Mouse (Mus musculus): ENCODE measurements around the gene Ndrg4. TPM values are rescaled to one million over a fixed set of nuclear protein-coding genes. Genes with fewer than 3 reads are reported as not detected.
"Not testable (repeated sequence)": the region's sequence is repeated elsewhere in the genome, so short reads cannot be mapped to it uniquely, and the experiment has no call there.

The Ndrg4 gene
- total RNA-seq (2022), result 1 to 10 TPM; 3.6 to 4.0 (median 3.9) TPM

DNA sequence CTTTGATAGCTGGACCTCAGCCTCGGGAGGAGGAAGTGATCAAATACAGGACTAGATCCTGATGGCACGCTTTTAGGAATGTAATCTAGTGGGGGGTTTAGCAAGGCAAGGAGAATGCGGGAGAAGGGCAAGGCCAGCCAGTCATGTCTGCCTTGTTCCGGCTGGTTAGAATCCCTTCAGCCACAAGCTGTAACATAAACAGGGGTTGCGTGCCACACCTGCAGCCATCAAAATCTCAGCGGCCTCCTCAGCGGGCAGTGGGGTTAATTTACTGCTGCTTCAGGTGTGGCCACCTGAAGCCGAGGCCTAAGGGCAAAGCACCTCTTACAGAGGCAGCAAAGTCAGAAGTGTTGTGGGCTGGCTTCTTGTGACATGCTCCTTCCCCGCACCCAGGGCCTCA lies at the start of gene Ndrg4:
TSS of gene Ndrg4 (plus strand) at position 350 of the 400 bp plus-strand sequence.
- no peak for DNase-seq (ENCODE audit: low spot score in 2 of 2)

DNA sequence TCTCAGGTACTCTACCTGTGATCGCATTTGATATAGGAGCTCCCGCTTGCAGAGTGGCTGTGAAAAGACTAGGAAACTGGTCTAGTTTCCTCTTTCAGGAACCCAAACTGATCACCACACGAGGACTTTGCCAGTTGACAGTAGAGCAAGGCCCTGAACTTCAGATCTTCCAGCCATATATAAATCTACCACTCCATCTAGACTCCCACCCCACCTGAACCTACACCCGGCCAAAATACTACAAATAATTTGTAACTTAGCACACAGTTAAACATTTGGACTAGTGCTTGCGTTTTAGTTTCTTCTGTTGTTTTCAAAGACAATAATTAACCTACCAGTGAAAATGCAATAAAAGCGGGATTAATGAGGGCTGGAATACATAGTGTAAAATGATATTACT lies 43.9 kb upstream of the Ndrg4 start:
- no peak for DNase-seq (ENCODE audit: low spot score in 2 of 2)

DNA sequence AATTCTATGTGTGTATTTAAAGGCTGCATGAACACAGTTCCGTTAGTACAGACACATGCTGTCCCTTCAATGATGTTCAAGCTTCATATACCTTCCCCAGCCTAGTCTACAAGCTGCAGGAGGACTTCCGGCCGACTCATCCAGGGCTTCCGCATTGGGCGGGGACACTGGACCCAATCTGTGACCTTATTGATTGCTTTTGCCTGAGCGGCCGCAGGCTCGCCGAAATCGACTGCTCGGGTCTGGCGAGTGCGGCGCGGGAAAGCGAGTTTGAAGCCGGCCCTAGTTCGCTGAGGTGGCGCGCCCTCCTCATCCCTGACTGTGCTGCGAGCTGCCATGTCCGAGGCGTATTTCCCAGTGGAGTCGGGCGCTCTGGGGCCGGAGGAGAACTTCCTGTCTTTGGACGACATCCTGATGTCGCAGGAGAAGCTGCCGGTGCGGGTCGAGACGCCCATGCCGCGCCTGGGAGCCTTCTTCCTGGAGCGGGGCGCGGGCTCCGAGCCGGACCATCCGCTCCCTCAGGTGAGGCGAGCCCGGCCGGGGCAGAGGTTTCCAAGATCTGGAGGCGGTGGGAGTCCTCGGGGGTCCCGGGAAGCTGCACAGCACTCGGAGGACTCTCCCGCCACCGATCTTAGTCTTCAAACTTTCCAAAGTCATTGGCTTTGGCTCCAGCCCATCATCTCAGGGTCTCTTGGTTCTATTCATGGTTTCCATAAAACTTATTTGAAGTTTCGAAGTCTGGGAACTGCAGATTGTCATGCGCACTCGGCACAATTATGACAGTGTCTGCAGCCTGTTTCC lies 43.3 kb upstream of the Ndrg4 start, which contains the start of gene Gins3:
TSS of gene Gins3 (plus strand) at position 192 of the 801 bp plus-strand sequence.
- DNase-seq (ENCODE audit: low spot score in 2 of 2), result peak; percentile 88 to 89

DNA sequence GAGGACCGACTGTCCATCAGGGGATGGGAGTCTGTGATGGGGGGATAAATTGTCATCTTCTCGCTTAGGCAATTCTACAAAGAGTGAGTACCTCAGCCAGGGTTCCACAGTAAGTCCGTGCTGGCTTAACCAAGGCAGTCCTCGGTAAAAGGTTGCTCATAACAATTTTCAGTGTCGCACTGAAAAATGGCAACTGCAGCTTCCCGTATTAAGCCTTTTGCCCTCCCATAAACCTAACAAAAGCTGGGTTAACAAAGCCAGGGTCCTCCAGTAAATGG lies 42.8 kb upstream of the Ndrg4 start:
- DNase-seq (ENCODE audit: low spot score in 2 of 2), result no peak

DNA sequence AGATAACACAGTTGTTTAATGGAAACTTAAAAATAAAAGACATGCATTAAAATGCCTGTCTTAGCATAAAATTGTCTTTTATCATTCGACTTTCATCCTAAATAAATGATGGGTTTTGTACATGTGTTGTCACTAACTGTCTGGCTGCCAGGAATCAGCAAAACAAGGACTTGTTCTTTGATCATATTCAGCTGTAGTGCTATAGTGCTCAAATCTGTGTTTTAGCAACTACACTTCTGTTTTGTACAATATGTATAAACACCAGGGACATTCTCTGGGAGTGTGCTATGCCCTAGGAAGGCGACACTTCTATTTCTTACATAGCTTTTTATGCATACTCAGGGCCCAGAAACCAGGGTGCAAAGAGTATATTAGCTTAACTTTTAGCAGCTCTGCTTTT lies 31.8 kb upstream of the Ndrg4 start:
- DNase-seq (ENCODE audit: low spot score in 2 of 2), result no peak

DNA sequence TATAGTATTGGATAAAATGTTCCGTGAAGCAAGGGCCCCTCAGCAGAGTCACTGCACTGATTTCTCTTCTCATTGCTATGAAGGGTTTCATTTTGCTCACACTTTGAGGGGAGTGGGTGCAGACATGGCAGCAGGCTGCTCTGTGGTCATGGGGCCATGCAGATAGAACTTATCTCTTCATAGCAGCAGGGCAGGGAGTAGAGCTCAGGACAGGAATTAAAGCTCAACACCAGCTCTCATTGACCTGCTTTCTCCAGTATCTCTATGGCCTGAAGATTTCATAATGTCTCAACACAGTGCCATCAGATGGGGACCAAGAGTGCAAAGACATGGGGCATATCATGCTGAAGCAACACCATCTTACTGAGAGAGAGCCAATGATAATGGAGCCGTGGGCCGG lies 28.5 kb upstream of the Ndrg4 start:
- DNase-seq (ENCODE audit: low spot score in 2 of 2), result no peak

DNA sequence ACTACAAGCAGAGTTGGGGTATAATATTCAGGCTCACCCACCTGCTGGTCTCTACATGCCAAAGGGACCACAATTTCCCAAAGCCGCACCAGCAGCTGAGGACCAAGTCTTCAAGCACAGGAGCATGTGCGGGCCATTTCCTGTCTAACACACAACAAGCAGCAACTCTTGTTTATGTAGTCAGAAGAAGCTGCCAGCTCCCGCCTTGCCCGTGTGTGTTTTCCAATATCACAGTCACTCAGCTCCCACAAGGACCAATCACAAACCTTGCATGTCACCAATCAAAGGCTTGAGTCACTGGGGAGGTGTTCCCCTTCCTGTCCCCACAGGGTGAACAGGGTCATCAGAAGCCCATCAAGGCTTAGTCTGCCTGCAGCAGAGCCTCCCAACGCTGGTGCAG lies 23.4 kb upstream of the Ndrg4 start:
- no peak for DNase-seq (ENCODE audit: low spot score in 2 of 2)

DNA sequence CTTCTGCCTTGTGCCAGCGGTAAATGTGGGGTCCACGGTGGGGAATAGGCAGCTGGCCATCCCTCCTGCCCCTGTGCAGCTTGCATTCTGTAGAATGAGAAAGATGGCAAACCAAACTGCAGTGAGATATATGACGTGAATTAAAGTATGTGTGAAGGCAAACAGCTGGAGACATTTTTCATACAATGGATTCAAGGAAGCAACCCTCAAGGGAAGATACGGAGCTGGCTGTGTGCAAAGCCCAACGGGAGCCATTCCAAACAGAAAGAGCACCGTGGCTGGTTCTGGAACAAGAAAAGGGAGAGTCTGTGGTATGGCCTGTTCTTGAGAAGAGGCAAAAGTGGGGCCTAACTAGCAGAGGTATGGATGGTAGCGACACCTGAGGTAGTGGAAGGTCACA lies 20.9 kb upstream of the Ndrg4 start:
- DNase-seq (ENCODE audit: low spot score in 2 of 2), result no peak

DNA sequence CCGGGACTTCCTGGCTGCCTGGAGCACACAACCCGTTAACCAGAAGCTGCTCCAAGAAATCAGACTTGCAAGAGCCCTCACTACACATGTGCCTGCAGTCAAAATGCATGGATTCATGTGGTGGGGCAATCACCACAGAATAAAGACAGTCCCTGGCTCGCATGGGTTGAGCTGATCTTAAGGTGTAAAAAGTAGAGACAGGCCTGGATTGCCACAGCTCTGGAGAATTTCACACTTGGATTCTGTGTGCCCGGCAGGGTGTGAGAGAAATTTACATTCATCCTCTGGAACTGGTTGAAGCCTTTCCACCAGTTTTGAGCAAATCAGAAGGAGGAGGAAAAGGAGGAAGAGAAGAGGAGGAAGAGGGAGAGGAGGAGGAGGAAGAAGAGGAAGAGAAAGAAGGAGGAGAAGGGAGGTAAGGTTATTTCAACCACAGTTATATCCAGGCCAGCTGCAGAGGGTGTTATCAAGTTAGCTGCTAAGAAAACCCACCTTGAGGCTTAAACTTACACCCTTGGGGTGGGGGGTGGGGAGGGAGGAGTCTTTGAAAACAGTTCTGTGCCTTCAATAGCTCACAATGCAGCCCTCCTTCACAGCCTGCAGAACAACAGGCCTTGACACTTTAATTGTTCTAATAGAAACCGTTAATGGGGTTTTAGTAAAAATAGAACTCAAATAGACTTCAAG lies 20.3 kb upstream of the Ndrg4 start:
- DNase-seq (ENCODE audit: low spot score in 2 of 2), result no peak

DNA sequence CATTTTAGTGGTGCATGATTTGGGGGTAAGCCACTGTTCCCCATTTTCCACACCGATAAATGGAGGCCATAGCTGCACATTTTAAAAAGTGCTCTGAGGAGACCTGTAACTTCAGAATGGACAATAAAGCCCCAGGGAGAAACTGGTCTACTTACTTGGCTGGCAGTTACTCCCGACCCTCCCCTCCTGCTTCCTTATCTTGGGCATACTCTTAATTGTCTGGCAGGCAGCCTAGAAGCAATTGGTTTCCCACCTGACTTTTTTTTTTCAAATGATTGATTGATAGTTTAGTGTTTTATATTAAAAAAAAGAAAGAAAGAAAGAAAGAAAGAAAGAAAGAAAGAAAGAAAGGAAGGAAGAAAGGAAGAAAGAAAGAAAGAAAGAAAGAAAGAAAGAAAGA lies 19.3 kb upstream of the Ndrg4 start:
- DNase-seq (ENCODE audit: low spot score in 2 of 2), result no peak

DNA sequence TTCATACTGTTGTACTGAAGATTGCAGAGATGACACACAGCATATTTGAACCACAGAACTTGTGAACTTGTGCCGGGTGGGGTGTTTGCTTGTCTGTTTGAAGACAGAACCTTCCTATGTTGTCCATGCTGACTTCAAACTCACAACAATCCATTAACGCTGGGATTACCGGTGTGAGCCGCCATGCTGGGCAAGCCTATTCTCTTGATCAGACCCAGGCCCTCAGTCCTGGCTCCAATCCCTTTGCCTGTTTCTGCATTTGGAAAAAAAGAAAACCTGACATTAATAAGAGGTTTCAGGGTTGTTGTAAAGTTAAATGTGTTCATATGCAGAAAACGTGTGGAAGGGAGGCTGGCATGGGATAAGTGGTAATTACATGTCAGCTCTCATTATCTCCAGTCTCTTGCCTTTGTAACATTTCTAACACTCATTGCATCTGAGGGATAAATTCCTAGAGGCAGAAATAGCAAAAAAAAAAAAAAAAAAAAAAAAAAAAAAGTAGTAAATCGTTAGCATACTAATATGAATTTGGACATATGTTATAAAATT lies 16.4 kb upstream of the Ndrg4 start:
- no peak for DNase-seq (ENCODE audit: low spot score in 2 of 2)

DNA sequence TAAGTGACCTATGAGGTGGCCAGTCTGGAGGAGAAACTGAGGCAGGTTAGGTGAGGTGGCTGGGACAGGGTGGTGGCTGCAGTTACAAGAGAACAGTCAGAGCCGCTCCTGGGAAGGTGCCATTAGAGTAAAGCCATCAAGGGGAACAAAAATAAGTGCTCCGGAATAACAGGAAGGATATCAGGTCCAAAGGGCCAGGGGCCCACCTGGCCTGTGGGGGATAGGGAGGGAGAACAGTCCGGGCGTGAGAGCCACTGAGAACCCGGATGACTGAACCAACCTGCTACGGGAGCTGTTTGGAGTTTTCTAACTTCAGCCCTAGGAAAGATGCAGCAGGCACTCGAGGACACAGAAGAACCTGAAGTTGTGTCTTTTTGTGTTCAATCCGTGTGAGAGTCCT lies 15.7 kb upstream of the Ndrg4 start:
- no peak for DNase-seq (ENCODE audit: low spot score in 2 of 2)

DNA sequence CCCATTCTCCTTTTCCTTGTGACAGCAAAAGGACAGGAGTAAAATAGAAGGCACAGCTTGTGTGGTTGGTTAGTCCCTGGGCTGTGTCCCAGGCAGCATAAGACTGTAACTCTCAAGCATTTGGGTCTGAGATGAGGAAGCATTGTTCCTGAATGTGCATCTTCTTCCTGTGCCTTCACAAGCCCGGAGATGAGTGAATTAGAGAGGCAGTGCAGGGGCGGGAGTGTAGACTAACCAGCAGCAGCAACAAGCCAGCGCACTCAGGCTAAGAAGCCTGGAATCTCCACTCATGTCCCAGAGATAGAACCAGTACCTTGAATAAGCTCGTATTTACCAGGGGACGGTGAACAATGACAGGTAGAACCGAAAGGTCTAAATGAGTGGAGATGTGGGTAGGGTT lies 15.2 kb upstream of the Ndrg4 start:
- no peak for DNase-seq (ENCODE audit: low spot score in 2 of 2)

DNA sequence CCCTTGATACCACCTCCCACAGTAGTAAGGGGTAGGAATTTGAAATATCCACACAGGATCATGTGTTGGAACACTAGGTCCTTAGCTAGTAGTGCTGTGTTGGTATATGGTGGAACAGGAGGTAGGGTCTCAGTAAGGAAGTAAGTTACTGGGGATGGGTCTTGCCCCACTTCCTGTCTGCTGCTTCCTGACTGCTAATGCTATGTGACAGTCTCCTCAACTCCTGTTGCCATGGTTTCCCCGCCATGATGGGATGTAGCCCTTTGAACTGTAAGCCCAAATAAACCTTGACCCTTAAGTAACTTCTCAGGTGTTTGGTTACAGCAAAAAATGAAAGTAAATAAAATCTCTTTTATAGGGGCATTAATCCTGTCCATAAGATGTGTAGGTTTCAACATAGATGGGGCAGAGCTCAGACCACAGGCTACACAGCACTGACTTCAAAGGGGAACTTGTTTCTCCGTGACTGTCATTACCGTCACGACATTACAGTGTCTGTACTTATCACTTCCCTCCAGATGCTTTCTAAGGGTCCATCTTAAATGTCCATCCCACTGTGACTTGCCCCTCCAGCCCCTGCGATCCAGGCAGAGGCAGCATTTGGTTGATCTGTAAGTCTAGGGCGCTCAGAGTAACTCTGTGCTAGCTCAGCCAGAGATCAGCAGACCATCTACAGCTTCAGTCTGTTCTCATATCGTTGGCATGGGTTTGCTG lies 13.7 kb upstream of the Ndrg4 start:
- DNase-seq (ENCODE audit: low spot score in 2 of 2), result no peak

DNA sequence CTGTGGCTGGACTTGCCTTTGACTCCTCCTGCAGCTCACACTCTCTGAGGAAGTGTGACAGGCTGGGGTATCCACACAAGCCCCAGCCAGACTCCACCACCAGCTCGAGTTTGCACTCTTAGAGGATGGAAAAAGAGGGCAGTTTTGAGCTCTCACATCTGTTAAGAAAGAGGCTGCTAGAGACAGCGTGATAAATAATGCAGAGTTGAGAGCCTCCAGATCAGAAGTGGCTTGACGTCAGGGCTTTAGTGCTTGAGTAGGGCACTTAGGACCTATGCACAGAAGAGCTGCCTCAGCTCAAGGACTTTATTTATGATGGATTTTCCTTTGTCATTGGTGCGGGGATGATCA lies 13.2 kb upstream of the Ndrg4 start:
- no peak for DNase-seq (ENCODE audit: low spot score in 2 of 2)

DNA sequence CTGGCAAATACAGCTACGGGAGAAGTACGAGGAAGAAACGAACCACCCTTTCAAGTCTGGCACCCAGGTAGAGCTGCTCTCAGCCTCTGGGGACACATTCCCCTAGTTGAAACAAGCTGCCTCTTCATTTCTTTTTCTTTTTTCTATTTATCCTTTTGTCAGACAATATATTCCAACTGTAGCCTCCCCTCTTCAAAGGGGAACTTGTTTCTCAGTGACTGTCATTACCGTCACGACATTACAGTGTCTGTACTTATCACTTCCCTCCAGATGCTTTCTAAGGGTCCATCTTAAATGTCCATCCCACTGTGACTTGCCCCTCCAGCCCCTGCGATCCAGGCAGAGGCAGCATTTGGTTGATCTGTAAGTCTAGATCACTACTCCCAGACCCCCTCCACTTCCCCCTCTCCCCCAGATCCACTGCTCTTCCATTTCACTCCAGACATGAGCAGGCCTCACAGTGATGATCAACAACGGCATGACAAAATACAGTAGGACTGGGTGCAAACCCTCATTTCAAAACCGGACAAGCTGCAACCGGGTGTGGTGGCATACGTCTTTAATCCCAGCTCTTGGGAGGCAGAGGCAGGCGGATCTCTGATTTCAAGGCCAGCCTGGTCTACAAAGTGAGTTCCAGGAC lies 10.8 kb upstream of the Ndrg4 start:
- not testable (repeated sequence) for DNase-seq (ENCODE audit: low spot score in 2 of 2)

DNA sequence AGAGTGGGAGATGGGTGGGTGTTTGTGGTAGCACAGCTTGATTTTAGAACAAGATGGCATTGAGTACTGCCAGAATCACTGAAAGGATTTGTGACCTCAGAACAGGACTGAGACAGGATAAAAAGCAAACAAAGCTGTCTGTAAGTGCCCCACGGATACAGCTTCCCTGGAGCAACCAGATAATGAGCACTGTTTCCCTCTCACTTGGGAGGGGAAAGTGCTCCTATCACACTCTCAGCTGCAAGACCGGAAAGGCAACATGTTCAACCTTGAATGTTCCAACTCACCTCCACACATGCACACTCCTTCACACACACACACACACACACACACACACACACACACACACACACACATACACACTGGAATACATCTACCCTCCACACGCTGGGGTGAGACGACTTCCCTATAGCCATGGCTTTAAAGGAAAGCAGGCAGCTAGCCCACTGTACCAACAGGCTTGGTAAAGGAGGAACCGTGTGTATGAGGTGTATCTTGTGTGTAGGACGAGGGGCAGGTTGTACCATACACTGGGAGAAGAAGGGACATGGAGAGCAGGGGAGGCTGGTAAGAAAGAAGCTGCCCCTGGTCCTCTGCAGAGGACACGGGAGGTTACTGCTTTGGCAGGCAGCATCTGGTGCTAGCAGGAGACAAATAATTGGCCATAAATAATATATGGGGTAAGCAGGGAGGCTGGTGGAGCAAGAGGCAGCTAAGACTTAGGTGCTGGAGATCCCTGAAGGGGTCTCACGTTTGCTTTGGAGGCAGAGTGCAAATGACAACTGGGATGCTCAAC lies 8.4 kb upstream of the Ndrg4 start:
- DNase-seq (ENCODE audit: low spot score in 2 of 2), result no peak

DNA sequence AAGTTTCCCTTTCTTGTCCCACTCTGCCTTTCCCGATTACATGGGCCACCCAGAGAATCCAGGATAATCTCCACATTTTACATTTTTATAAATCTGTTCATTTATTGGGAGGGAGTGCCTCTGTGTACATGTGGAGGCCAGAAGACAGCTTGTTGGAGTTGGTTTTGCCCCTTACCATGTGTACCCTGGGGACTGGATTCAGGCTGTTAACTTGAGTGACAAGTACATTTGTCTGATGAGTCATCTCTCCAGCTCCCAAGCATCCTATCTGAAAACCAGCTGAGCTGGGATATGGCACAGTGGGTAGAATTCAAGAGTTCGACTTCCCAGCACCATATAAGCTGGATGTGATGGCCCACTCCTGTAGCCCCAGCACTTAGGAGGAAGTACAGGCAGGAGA lies 6.8 kb upstream of the Ndrg4 start:
- DNase-seq (ENCODE audit: low spot score in 2 of 2), result no peak

DNA sequence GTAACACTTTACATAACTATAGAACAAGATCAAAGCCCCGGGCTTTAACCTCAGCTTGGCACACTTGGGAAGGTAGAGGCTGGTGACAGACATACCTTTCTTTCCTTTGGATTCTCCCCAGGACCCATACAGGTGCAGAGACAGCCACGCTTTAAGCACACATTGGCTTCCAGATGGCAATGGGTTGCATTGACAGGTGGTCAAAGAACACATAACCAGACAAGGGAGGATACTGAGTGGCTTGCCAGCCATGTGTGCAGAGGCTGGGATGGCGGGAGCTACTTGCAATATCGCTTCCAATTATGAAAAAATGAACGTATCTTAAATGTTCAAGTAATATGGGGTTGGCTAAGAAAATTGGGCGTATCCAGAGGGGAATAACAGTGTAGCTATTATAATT lies 4.9 kb upstream of the Ndrg4 start:
- no peak for DNase-seq (ENCODE audit: low spot score in 2 of 2)

DNA sequence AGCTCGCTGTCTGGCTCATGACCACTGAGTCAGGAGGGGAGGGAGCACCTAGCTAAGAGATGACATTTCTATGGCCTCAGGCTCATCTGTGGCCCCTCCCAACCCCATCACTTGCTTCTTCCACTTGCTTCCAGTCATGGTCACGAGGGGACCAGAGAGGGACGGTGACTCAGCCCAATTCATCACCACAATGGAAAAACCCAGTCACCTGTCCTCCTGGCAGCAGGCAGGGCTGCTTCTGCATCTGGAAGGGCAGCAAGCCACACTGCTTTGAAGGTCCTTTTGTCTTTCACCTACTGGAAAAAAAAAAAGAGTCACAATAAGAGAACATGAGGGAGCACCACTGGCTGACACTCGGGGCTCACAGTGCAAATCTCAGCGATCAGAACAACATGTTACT lies 4.0 kb upstream of the Ndrg4 start:
- no peak for DNase-seq (ENCODE audit: low spot score in 2 of 2)

DNA sequence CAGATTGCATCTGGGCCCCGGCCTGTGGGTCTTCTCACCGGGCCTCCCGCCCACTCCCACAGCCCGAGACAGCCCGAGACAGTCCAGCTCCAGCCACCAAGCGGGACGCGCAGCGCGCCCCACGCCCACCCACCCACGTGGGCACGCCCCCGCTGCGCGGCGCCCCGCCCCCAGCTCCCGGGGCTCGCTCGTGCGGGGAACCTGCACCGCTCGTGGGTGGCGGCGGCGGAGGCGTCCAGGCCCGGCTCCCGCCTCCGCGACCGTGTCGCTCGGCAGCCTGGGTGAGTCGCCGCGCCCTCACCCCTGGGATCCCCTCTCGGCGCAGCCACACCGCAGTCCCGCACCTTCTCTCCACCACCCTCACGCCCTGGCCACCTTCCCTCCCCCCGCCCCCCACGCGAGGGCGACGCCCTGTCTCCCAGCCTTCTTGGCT lies 827 bp downstream of the Ndrg4 start:
- DNase-seq (ENCODE audit: low spot score in 2 of 2), result no peak

Measured in gastrocnemius, adult 8-10 months (tissue).